Mouse (Mus musculus) CD4-positive naive resting alpha-beta T cell, adult 57 days (primary cell): Measurements from ENCODE around the gene Olfr1166. TPM values are rescaled to one million over a fixed set of nuclear protein-coding genes. Genes with fewer than 3 reads are reported as not detected.

Experiments
- total RNA-seq: library from RNA; stranded (reverse); gene quantifications from one replicate; pipeline ENCODE4 v1.2.4, GENCODE M21; 2023

The Olfr1166 gene
- total RNA-seq = not detected

GRCm38 (mm10) chr2:88128172-88128571 lies at the start of gene Olfr1166:
Gene Olfr1166, minus strand, starts transcription at chr2:88128272.

GRCm38 (mm10) chr2:88155093-88155492 lies 27.0 kb upstream of the Olfr1166 start, which contains the start of gene Olfr1167:
Gene Olfr1167, minus strand, starts transcription at chr2:88155193.

DNA sequence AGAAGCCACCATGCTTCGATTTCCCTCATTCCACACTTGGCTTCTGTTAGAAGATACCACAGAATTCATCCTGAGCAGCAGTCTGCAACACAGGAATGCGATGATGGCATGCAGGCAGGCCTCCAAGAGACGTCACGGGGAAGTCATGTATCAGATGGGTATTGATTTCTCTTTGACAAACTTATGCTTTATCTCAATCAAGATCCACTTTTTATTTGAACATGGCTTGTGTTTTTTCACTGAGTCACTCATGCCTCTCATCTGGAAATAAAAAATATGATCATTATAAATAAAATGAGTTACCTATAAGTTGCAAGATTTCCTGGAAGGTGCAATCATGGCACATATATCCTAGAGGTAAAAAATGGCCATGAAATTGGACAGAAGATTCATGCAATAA lies 34.2 kb downstream of the Olfr1166 start, which contains the start of gene Olfr1164:
Gene Olfr1164, minus strand, starts transcription at position 101 of the 400 bp plus-strand sequence.

Other genes starting within 250 kb of the Olfr1166 start
- gene Olfr1153, start 233.3 kb downstream of the Olfr1166 start, total RNA-seq = not detected
- not detected for gene Olfr1154, start 223.1 kb downstream of the Olfr1166 start, total RNA-seq
- not detected for gene Olfr1155, start 183.1 kb downstream of the Olfr1166 start, total RNA-seq
- gene Olfr1156, start 175.2 kb downstream of the Olfr1166 start, total RNA-seq = not detected
- gene Olfr1157, start 160.0 kb downstream of the Olfr1166 start, total RNA-seq = not detected
- not detected for gene Olfr74, start 153.6 kb downstream of the Olfr1166 start, total RNA-seq
- gene Olfr1158, start 138.2 kb downstream of the Olfr1166 start, total RNA-seq = not detected
- not detected for gene Olfr1160, start 120.0 kb downstream of the Olfr1166 start, total RNA-seq
- gene Olfr1161, start 105.5 kb downstream of the Olfr1166 start, total RNA-seq = not detected
- not detected for gene Olfr73, start 90.6 kb downstream of the Olfr1166 start, total RNA-seq
- not detected for gene Olfr1162, start 77.1 kb downstream of the Olfr1166 start, total RNA-seq
- not detected for gene Olfr1163, start 56.4 kb downstream of the Olfr1166 start, total RNA-seq
- not detected for gene Olfr1164, start 34.3 kb downstream of the Olfr1166 start, total RNA-seq
- not detected for gene Olfr1167, start 26.9 kb upstream of the Olfr1166 start, total RNA-seq
- gene Olfr1168, start 53.6 kb upstream of the Olfr1166 start, total RNA-seq = not detected
- not detected for gene Olfr1170, start 100.1 kb upstream of the Olfr1166 start, total RNA-seq
- not detected for gene Olfr1173, start 151.6 kb upstream of the Olfr1166 start, total RNA-seq
- gene Olfr1174-ps, start 186.9 kb upstream of the Olfr1166 start, total RNA-seq = not detected
- not detected for gene Olfr1175-ps, start 198.9 kb upstream of the Olfr1166 start, total RNA-seq
- not detected for gene Olfr1176, start 208.4 kb upstream of the Olfr1166 start, total RNA-seq
- gene Olfr1177-ps, start 218.2 kb upstream of the Olfr1166 start, total RNA-seq = not detected